In the genomic region with DNA sequence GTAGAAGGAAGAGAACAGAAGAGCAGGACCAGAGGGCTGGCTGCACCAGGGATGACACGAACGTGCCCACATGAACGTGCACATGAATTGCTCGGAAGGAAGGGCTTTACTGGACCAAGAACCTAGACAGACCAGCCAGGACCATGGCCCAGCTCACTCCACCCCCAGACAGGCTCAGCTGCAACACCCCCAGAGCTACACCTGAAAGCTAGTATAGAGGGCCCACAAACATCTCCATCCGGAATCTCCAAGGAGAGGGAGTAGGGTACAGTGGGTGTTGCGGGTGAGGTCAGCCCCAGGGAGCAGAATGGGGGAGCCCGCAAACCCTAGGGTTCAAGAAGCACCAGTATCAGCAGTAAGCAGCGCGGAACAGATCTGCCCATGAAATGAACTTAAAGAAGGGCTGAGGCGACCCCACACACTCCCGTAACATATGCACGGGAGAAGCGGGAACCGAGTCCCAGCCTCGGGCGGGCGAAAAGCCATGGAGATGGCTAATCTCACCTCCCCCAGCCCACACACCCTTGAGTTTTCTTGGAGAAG, we compare ENCODE assay signal across 8 mouse cellular contexts. TPM values are rescaled to one million over a fixed set of nuclear protein-coding genes. Genes with fewer than 3 reads are reported as not detected.
DNase-seq lines count a peak whose midpoint lies in the region; ATAC-seq and TF ChIP-seq lines count a peak whose summit lies in the region.

No protein-coding gene starts in this region.

- peak overlapping the region; percentile 87 for H3K27ac ChIP-seq in cerebellum, adult 2 months (ENCODE audit: insufficient read depth, low read length)
- H3K27ac ChIP-seq in limb, embryonic 14.5 days (replicated peaks; ENCODE audit: low read depth, low read length) = no peak overlapping the region
- H3K27ac ChIP-seq in stomach, embryonic 14.5 days (ENCODE audit: low read length) = no peak overlapping the region

- 27% methylated on average over 17 of the region's 17 CpGs for WGBS in cerebellum, adult 2 months
- WGBS in limb, embryonic 14.5 days = 28% methylated on average over 15 of the region's 17 CpGs
- WGBS in stomach, embryonic 14.5 days = 26% methylated on average over 17 of the region's 17 CpGs

- H3K9me3 ChIP-seq in megakaryocyte, embryonic 14.5 days = no peaks in the 10 kb centered on the region
- H3K9me3 ChIP-seq in limb, embryonic 14.5 days (ENCODE audit: control insufficient read depth, low read length) = no peaks in the 10 kb centered on the region
- H3K9me3 ChIP-seq in stomach, embryonic 14.5 days (ENCODE audit: control insufficient read depth, low read depth, low read length) = no peaks in the 10 kb centered on the region

- H3K4me1 ChIP-seq in cerebellum, adult 2 months (ENCODE audit: control insufficient read depth, insufficient read depth, low read length) = peaks cover 46% of the 10 kb centered on the region
- peaks cover 79% of the 10 kb centered on the region for H3K4me1 ChIP-seq in megakaryocyte, embryonic 14.5 days
- H3K4me1 ChIP-seq in limb, embryonic 14.5 days (ENCODE audit: control insufficient read depth, insufficient read depth, low read length) = peaks cover 13% of the 10 kb centered on the region
- H3K4me1 ChIP-seq in stomach, embryonic 14.5 days (ENCODE audit: control insufficient read depth, insufficient read depth, low read length) = peaks cover 13% of the 10 kb centered on the region; the same call in 1 of the 2 replicates

- no peak for ATAC-seq in megakaryocyte, adult 5-6 weeks (ENCODE audit: poor library complexity, severe bottlenecking)
- ATAC-seq in limb, embryonic 14.5 days (ENCODE audit: low FRiP score, low read depth) = no peak
- ATAC-seq in stomach, embryonic 14.5 days (ENCODE audit: insufficient number of reproducible peaks, insufficient read depth, low FRiP score, low read depth) = no peak

- DNase-seq in cerebellum, adult 2 months = peak in 1 of 2 experiments; percentile 53
- no peak for DNase-seq in cerebellum, postnatal 10 days
- no peak for DNase-seq in limb, embryonic 14.5 days (ENCODE audit: low spot score)
- no peak for DNase-seq in spleen, adult 12 weeks (ENCODE audit: low spot score)
- DNase-seq in urinary bladder, postnatal 14 days (ENCODE audit: low spot score) = no peak

- peak overlapping the region; percentile 72 for H3K9ac ChIP-seq in limb, embryonic 14.5 days (ENCODE audit: low read depth, low read length, severe bottlenecking)
- H3K9ac ChIP-seq in stomach, embryonic 14.5 days (replicated peaks; ENCODE audit: low read depth, low read length) = no peak overlapping the region

- no peak for TF ChIP-seq CTCF in cerebellum, adult 2 months (IDR thresholded peaks at IDR 0.05; ENCODE audit: borderline replicate concordance, insufficient read depth, low read depth, low read length)

- peak overlapping the region; percentile 100 for H3K4me3 ChIP-seq in cerebellum, adult 2 months (replicated peaks; ENCODE audit: insufficient read depth, low read depth, low read length)
- peak overlapping the region; percentile 95 for H3K4me3 ChIP-seq in megakaryocyte, embryonic 14.5 days (replicated peaks)
- H3K4me3 ChIP-seq in limb, embryonic 14.5 days (replicated peaks; ENCODE audit: low read length) = peak overlapping the region; percentile 72
- peak overlapping the region; percentile 70 for H3K4me3 ChIP-seq in stomach, embryonic 14.5 days (ENCODE audit: low read depth, low read length)

- H3K36me3 ChIP-seq in megakaryocyte, embryonic 14.5 days (replicated peaks; ENCODE audit: low read length) = peaks cover 12% of the 10 kb centered on the region
- H3K36me3 ChIP-seq in limb, embryonic 14.5 days (ENCODE audit: control insufficient read depth, insufficient read depth, low read length) = no peaks in the 10 kb centered on the region
- no peaks in the 10 kb centered on the region for H3K36me3 ChIP-seq in stomach, embryonic 14.5 days (ENCODE audit: control insufficient read depth, insufficient read depth, low read length)

- H3K4me2 ChIP-seq in limb, embryonic 14.5 days (replicated peaks; ENCODE audit: low read depth, low read length, severe bottlenecking) = peak overlapping the region; percentile 95
- peak overlapping the region; percentile 97 for H3K4me2 ChIP-seq in stomach, embryonic 14.5 days (replicated peaks; ENCODE audit: low read depth, low read length)

- no peak for TF ChIP-seq POLR2A in cerebellum, adult 2 months (IDR thresholded peaks at IDR 0.05; ENCODE audit: borderline replicate concordance, insufficient read depth, low read length)
- TF ChIP-seq POLR2A in limb, embryonic 14.5 days (IDR thresholded peaks at IDR 0.05; ENCODE audit: borderline replicate concordance, extremely low read depth, insufficient read depth, insufficient read length) = no peak

- no peaks in the 10 kb centered on the region for H3K27me3 ChIP-seq in cerebellum, adult 2 months (ENCODE audit: control insufficient read depth, insufficient read depth, low read length)
- peaks cover 44% of the 10 kb centered on the region for H3K27me3 ChIP-seq in megakaryocyte, embryonic 14.5 days (replicated peaks)
- H3K27me3 ChIP-seq in limb, embryonic 14.5 days (ENCODE audit: control insufficient read depth, insufficient read depth, low read length) = peaks cover 18% of the 10 kb centered on the region; the same call in 1 of the 2 replicates
- H3K27me3 ChIP-seq in stomach, embryonic 14.5 days (ENCODE audit: control insufficient read depth, insufficient read depth, low read length) = no peaks in the 10 kb centered on the region

RNA-seq across cellular contexts. Expression of a gene that starts 1.4 kb away (rescaled TPM):
- 117 and 124 TPM in 2 replicates for polyA plus RNA-seq in cerebellum, adult 2 months (2012; rRNA removed)
- 63.1 and 124 TPM in 2 replicates for polyA plus RNA-seq in megakaryocyte, embryonic 14.5 days (2012; ENCODE audit: insufficient read depth, low replicate concordance)
- 2.1 and 3.0 TPM in 2 replicates for total RNA-seq in megakaryocyte, adult 5-6 weeks (2015)
- total RNA-seq in megakaryocyte, adult 5-6 weeks (2017) = 1.7 and 3.6 TPM in 2 replicates
- 6.4 and 11.8 TPM in 2 replicates for polyA plus RNA-seq in limb, embryonic 14.5 days (2012; rRNA removed)
- 5.0 and 5.3 TPM in 2 replicates for polyA plus RNA-seq in limb, embryonic 14.5 days (2014; fragmentation: Nextera tagmentation; extraction: Ambion mirVana)
- polyA plus RNA-seq in stomach, embryonic 14.5 days (2014; fragmentation: Nextera tagmentation; extraction: Ambion mirVana) = 10.4 and 12.0 TPM in 2 replicates
